Mouse (Mus musculus) forebrain, embryonic 13.5 days (tissue): ENCODE data around the gene Pdcl2. TPM values are rescaled to one million over a fixed set of nuclear protein-coding genes. Genes with fewer than 3 reads are reported as not detected.

Experiments
- ATAC-seq: fragments of 200-750 bp; cut with Nextera tagmentation; 2 replicates; pipeline ENCODE4 v1.8.0; 2017
- H3K27ac ChIP-seq: fragments of 300-500 bp; sonication (generic); 2 replicates; pipeline ENCODE4 v1.5.1; 2015; ENCODE audit warnings: inconsistent platforms, mild to moderate bottlenecking, moderate library complexity
- H3K27me3 ChIP-seq: fragments of 300-500 bp; sonication (generic); 2 replicates; pipeline ENCODE4 v1.6.1; 2015; ENCODE audit warnings: mild to moderate bottlenecking, inconsistent platforms
- H3K36me3 ChIP-seq: fragments of 300-500 bp; sonication (generic); 2 replicates; pipeline ENCODE4 v1.6.1; 2015; ENCODE audit warnings: mild to moderate bottlenecking, inconsistent platforms; ENCODE audit not compliant: poor library complexity, severe bottlenecking
- H3K4me1 ChIP-seq: fragments of 300-500 bp; sonication (generic); 2 replicates; pipeline ENCODE4 v1.6.1; 2015; ENCODE audit warnings: inconsistent platforms
- H3K4me2 ChIP-seq: fragments of 300-500 bp; sonication (generic); 2 replicates; pipeline ENCODE4 v1.6.1; 2015; ENCODE audit warnings: inconsistent platforms, mild to moderate bottlenecking, moderate library complexity
- H3K4me3 ChIP-seq: fragments of 300-500 bp; sonication (generic); 2 replicates; pipeline ENCODE4 v1.5.1; 2015; ENCODE audit warnings: mild to moderate bottlenecking, inconsistent platforms
- H3K9ac ChIP-seq: fragments of 300-500 bp; sonication (generic); 2 replicates; pipeline ENCODE4 v1.6.1; 2015; ENCODE audit warnings: mild to moderate bottlenecking, inconsistent platforms
- H3K9me3 ChIP-seq: fragments of 300-500 bp; sonication (generic); replicated peaks from 2 replicates; pipeline ENCODE4 v1.6.1; 2016; ENCODE audit warnings: inconsistent platforms
- WGBS: fragments of 180-500 bp; shearing (Covaris S2); methylation state at CpG from one replicate; pipeline ENCODE4 v1.1.7; 2015; 5-methylcytosine and 5-hydroxymethylcytosine counted together
- polyA plus RNA-seq: library from polyadenylated mRNA; unstranded; fragments of >200 nt; fragmentation: Nextera tagmentation; extraction: Ambion mirVana; gene quantifications from 2 replicates; pipeline ENCODE4 v1.2.1, GENCODE M21; 2015

Pdcl2 gene
- polyA plus RNA-seq, 1 experiment from 2014 or later: not detected

- Histone ChIP-seq H3K4me1 (peaks cover 3% of the 10 kb centered on the region; the same call in 1 of the 2 replicates), H3K4me2 (no peak overlapping the region), H3K27ac (no peak overlapping the region), H3K27me3 (no peaks in the 10 kb centered on the region), H3K4me3 (no peak overlapping the region), H3K9ac (no peak overlapping the region), H3K36me3 (peaks cover 4% of the 10 kb centered on the region; the same call in 1 of the 2 replicates), H3K9me3 (no peaks in the 10 kb centered on the region)
- WGBS: 90% methylated on average over 8 of the region's 8 CpGs
- ATAC-seq: no peak
Measured at GRCm38 (mm10) chr5:76289234-76289691, 41.7 kb downstream of the Pdcl2 start.

DNA sequence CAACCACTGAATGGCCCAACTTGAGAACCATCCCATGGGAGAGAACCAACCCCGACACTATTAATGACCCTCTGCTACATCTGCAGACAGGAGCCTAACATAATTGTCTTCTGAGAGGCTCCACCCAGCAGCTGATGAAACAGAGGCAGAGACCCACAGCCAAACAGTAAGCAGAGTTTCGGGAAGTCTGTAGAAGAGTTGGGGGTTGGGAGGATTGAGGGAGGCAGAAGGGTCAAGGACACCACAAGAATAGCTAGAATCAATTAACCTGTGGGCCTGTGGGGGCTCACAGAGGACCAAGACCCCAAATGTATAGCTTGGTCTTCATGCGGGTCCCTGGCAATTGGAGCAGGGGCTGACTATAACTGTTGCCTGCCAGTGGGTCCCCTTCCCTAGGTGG is 42.7 kb downstream of the Pdcl2 start:
- peaks cover 4% of the 10 kb centered on the region; the same call in 1 of the 2 replicates for H3K36me3 ChIP-seq
- H3K4me2 ChIP-seq: no peak overlapping the region
- no peak overlapping the region for H3K27ac ChIP-seq
- no peaks in the 10 kb centered on the region for H3K9me3 ChIP-seq
- ATAC-seq: no peak
- H3K4me3 ChIP-seq: no peak overlapping the region
- H3K4me1 ChIP-seq: peaks cover 3% of the 10 kb centered on the region; the same call in 1 of the 2 replicates
- 93% methylated on average over 3 of the region's 3 CpGs for WGBS
- no peaks in the 10 kb centered on the region for H3K27me3 ChIP-seq
- no peak overlapping the region for H3K9ac ChIP-seq

DNA sequence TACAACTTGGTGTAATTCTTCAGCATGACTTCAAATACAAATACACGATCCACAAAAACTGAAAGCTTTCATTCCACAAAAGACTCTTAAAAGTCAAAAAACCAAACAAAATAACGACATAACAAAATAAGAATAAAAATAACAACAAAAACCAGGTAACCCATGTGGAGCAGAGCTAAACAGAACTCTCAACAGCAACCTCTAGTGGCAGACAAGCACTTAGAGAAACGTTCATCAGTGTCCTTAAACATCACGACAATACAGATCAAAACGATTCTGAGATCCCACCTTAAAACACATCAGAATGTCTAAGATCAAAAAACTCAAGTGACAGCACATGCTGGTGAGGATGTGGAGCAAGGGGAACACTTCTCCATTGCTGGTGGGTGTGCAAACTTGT is 43.9 kb downstream of the Pdcl2 start:
- ATAC-seq: no peak
- Histone ChIP-seq H3K4me2 (no peak overlapping the region), H3K4me3 (no peak overlapping the region), H3K27me3 (no peaks in the 10 kb centered on the region), H3K4me1 (peaks cover 7% of the 10 kb centered on the region; the same call in 1 of the 2 replicates), H3K27ac (no peak overlapping the region), H3K9ac (no peak overlapping the region), H3K36me3 (peaks cover 4% of the 10 kb centered on the region; the same call in 1 of the 2 replicates), H3K9me3 (no peaks in the 10 kb centered on the region)
- WGBS: 78% methylated on average over 5 of the region's 5 CpGs

DNA sequence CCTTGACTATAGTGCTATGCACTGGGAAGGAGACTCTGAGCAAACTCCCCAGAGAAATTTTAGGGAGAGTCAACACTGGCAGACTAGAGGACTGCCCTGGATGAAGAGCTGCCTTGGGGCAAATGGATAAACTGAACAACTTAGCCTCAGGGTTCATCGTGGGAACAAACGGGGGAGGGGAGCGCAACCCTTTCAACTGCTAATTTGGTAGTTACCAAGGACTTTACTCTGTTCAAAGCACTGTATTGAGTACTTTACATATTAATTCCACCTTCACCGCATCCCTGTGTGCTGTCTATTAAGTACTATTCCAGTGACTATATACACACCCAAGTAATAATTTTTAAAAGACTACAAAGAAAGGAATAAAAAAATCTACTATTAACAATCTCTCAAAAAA is 45.3 kb downstream of the Pdcl2 start:
- H3K36me3 ChIP-seq: peaks cover 4% of the 10 kb centered on the region; the same call in 1 of the 2 replicates
- WGBS: 32% methylated on average over 4 of the region's 4 CpGs
- H3K9me3 ChIP-seq: no peaks in the 10 kb centered on the region
- no peak overlapping the region for H3K9ac ChIP-seq
- no peak overlapping the region for H3K27ac ChIP-seq
- ATAC-seq: no peak
- H3K4me1 ChIP-seq: peaks cover 7% of the 10 kb centered on the region; the same call in 1 of the 2 replicates
- no peaks in the 10 kb centered on the region for H3K27me3 ChIP-seq
- H3K4me3 ChIP-seq: no peak overlapping the region
- no peak overlapping the region for H3K4me2 ChIP-seq

- Histone ChIP-seq H3K9ac (no peak overlapping the region), H3K4me3 (no peak overlapping the region), H3K36me3 (no peaks in the 10 kb centered on the region), H3K4me2 (no peak overlapping the region), H3K27ac (no peak overlapping the region), H3K27me3 (no peaks in the 10 kb centered on the region), H3K9me3 (no peaks in the 10 kb centered on the region), H3K4me1 (peaks cover 7% of the 10 kb centered on the region; the same call in 1 of the 2 replicates)
- ATAC-seq: no peak
- WGBS: 83% methylated on average over 1 of the region's 1 CpGs
Measured at GRCm38 (mm10) chr5:76283890-76284289, 47.1 kb downstream of the Pdcl2 start.

- no peak for ATAC-seq
- H3K4me2 ChIP-seq: no peak overlapping the region
- H3K4me3 ChIP-seq: no peak overlapping the region
- no peaks in the 10 kb centered on the region for H3K4me1 ChIP-seq
- no peaks in the 10 kb centered on the region for H3K27me3 ChIP-seq
- H3K9ac ChIP-seq: no peak overlapping the region
- H3K36me3 ChIP-seq: peaks cover 3% of the 10 kb centered on the region; the same call in 1 of the 2 replicates
- WGBS: 95% methylated on average over 4 of the region's 4 CpGs
- no peak overlapping the region for H3K27ac ChIP-seq
- H3K9me3 ChIP-seq: no peaks in the 10 kb centered on the region
Measured at GRCm38 (mm10) chr5:76274977-76275376, 56.0 kb downstream of the Pdcl2 start.

Other genes with a start within 250 kb of the Pdcl2 start
- 15.4 and 16.5 TPM in 2 replicates for gene Srd5a3, start 190.9 kb downstream of the Pdcl2 start, polyA plus RNA-seq
- 54.2 and 55.5 TPM in 2 replicates for gene Tmem165, start 147.3 kb downstream of the Pdcl2 start, polyA plus RNA-seq
- 12.3 and 14.2 TPM in 2 replicates for gene Clock, start 26.4 kb downstream of the Pdcl2 start, polyA plus RNA-seq
- gene Nmu, start 32.6 kb upstream of the Pdcl2 start, polyA plus RNA-seq: not detected in 2 replicates
- gene Gm7271, start 152.9 kb upstream of the Pdcl2 start, polyA plus RNA-seq: not detected in 2 replicates
- 52.0 and 58.3 TPM in 2 replicates for gene Exoc1, start 198.2 kb upstream of the Pdcl2 start, polyA plus RNA-seq